Mouse (Mus musculus) megakaryocyte, embryonic 14.5 days (primary cell): ENCODE measurements around the gene Matn3.

ENCODE experiments used
- FLI1 ChIP-seq: IDR thresholded peaks from 2 replicates; pipeline ENCODE4 v1.6.1; 2012; ENCODE audit warnings: low read length, inconsistent platforms, mixed read lengths
- GATA1 ChIP-seq: IDR thresholded peaks from 3 replicates; pipeline ENCODE4 v1.6.1; 2012; ENCODE audit warnings: mixed read lengths, low read length, inconsistent platforms, borderline replicate concordance

- no peak for TF ChIP-seq FLI1
- TF ChIP-seq GATA1: no peak
These were observed 26.0 kb upstream of the Matn3 start, which contains the start of gene Laptm4a for GRCm38 (mm10) chr12:8921394-8922368.
